Mouse (Mus musculus) limb, embryonic 10.5 days (tissue): ENCODE measurements around the gene Aspg. TPM values are rescaled to one million over a fixed set of nuclear protein-coding genes. Genes with fewer than 3 reads are reported as not detected.
A peak's percentile ranks its signal among the peaks of the same experiment; 100 is the strongest.

ENCODE experiments used
- DNase-seq: peaks from one replicate; pipeline ENCODE4 v3.0.0-alpha.2; 2017; ENCODE audit warnings: low spot score
- H3K27ac ChIP-seq: fragments of 300-500 bp; sonication (generic); 2 replicates; pipeline ENCODE4 v1.5.1; 2016; ENCODE audit warnings: mild to moderate bottlenecking
- H3K27me3 ChIP-seq: fragments of 300-500 bp; sonication (generic); 2 replicates; pipeline ENCODE4 v1.6.1; 2016; ENCODE audit warnings: low read depth, mild to moderate bottlenecking; ENCODE audit not compliant: poor library complexity, severe bottlenecking
- H3K36me3 ChIP-seq: fragments of 300-500 bp; sonication (generic); 2 replicates; pipeline ENCODE4 v1.6.1; 2016; ENCODE audit warnings: mild to moderate bottlenecking, moderate library complexity
- H3K4me1 ChIP-seq: fragments of 300-500 bp; sonication (generic); 2 replicates; pipeline ENCODE4 v1.6.1; 2016
- H3K4me3 ChIP-seq: fragments of 300-500 bp; sonication (generic); 2 replicates; pipeline ENCODE4 v1.5.1; 2016; ENCODE audit warnings: mild to moderate bottlenecking, moderate library complexity
- H3K9me3 ChIP-seq: fragments of 300-500 bp; sonication (generic); replicated peaks from 2 replicates; pipeline ENCODE4 v1.6.1; 2016; ENCODE audit warnings: mild to moderate bottlenecking
- WGBS: fragments of 180-500 bp; shearing (Covaris S2); methylation state at CpG from one replicate; pipeline ENCODE4 v1.1.7; 2016; 5-methylcytosine and 5-hydroxymethylcytosine counted together
- polyA plus RNA-seq: library from polyadenylated mRNA; unstranded; fragments of >200 nt; fragmentation: Nextera tagmentation; extraction: Ambion mirVana; gene quantifications from 2 replicates; pipeline ENCODE4 v1.2.1, GENCODE M21; 2016

The Aspg gene
- polyA plus RNA-seq, 1 experiment from 2014 or later: 2.2 TPM

DNA sequence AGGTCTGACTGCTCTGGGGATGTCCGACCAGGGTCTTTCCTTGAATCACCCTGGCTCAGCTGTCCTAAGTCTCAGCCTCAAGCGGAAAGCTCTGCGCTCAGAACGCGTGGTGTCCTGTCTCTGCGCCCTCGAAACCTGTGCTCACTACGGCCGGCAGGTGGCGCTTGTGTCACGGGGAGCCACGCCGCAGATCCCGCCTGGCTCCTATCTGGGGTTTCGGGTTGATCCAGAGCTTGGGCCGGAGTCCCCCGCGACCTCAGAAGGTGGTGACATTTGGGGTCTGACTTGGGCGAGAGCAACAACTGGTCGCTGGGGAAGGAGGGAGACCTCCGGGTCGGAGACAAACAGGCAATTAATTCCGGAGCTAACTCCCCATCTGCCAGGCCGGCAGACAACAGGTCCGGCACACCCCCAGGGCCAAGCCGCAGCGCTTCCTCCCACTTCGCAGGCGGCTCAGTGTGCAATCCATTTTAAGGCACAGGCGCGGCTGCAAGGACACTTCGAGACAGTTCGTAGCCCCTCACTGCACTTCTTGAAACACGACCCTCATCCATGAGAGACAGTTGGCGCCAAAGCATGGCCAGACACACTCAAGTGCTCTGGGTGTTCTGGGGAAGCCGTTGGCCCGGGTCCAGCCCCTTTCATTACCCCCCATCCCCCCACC is 38.9 kb downstream of the Aspg start:
- peaks cover 70% of the 10 kb centered on the region for H3K4me1 ChIP-seq
- H3K27me3 ChIP-seq: peaks cover 74% of the 10 kb centered on the region
- H3K9me3 ChIP-seq: no peaks in the 10 kb centered on the region
- peak overlapping the region; percentile 90 for H3K27ac ChIP-seq
- peak overlapping the region; percentile 64 for H3K4me3 ChIP-seq
- WGBS: under 1% methylated on average over 37 of the region's 37 CpGs
- DNase-seq: peak; percentile 96
- 0 out of 2 replicates have a peak, but pooled peaks cover 3% of the 10 kb centered on the region for H3K36me3 ChIP-seq

DNA sequence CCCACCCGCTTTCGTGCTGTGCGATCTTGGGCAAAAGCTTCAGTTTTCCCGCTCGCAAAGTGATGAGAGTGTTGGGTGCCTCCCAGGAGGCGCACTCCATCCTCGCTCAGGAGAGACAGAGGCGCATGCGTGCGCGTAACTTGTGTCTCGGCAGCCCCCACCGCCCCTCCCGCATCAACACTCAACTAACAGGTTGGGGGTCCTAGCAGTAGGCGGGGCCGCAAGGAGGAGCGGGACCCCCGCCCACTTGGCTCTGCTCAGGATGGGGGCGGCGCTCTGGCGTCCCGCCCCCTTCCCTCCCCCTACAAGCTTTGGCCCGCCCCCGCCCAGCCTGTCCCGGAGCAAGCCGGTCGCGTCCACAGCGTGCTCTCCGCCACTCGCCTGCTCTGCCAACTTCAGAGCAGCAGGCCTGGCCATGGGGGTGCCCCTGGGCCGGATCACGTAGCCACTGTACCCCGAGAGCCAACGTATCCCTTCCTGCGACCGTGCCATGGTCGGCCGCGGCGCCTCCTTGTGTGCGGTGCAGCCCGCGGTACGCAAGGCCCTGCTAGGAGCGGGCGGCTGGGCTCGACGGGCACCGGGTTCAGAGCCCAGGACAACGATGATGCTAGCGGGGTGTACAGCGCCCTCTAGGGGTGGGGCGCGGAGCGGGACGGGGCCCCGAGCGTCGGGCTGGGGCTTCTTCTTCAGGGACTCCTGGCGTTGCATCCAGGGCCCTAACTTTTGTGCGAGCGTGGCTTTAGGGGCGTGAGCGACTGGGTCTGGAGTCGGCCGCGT is 39.6 kb downstream of the Aspg start, which contains the start of gene Kif26a:
Gene Kif26a (plus strand): TSS at position 334 of the 777 bp plus-strand sequence.
- H3K27me3 ChIP-seq: peaks cover 67% of the 10 kb centered on the region
- under 1% methylated on average over 68 of the region's 68 CpGs for WGBS
- peak; percentile 87 for DNase-seq
- 0 out of 2 replicates have a peak, but pooled peaks cover 3% of the 10 kb centered on the region for H3K36me3 ChIP-seq
- H3K9me3 ChIP-seq: no peaks in the 10 kb centered on the region
- H3K27ac ChIP-seq: peak within 1 kb of the TSS; percentile 90
- peaks cover 77% of the 10 kb centered on the region for H3K4me1 ChIP-seq
- peak within 1 kb of the TSS; percentile 64 for H3K4me3 ChIP-seq

DNA sequence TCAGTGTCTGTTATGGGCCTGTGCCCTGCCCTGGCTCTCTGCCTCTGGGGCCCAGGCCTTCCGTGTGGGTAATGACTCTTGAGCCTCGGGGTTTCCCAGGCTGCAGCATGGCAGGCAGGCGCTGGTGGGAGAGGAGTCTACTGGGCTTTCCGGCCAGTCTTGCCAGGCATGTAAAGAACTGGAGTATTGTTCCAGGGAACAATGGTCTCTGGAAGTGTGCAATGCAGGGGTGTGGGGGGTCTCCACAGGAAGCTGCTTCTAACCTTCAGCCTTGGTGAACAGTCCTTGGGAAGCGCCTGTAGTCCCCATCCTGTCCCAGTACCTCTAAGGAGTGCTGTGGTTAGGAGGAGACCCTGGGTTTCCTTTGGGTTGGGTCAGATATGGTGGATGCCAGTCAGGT is 40.9 kb downstream of the Aspg start:
- Histone ChIP-seq H3K27ac (peak overlapping the region; percentile 90), H3K4me1 (peaks cover 90% of the 10 kb centered on the region)

DNA sequence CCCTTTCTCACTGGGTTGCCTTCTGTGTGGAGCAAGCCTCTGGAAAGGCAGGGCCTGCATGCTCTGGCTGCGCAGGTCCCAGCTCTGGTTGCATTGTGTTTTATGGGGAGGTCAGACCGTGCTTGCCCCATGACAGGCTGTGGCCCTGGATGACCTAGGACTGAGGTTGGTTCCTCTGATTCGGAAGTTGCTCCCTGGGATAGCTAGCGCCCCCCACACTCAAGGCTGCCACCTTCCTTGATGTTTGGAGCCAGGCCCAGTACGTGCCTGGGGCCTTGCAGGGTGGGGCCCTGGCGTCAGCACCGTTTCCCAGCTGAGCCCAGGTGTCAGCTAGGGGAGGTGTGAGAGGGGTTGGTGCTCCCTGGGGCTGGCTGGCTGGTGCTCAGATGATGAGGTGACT is 43.5 kb downstream of the Aspg start:
- no peaks in the 10 kb centered on the region for H3K9me3 ChIP-seq
- DNase-seq: no peak
- no peak overlapping the region for H3K4me3 ChIP-seq
- 38% methylated on average over 7 of the region's 7 CpGs for WGBS
- peak overlapping the region; percentile 86 for H3K27ac ChIP-seq
- peaks cover 100% of the 10 kb centered on the region for H3K4me1 ChIP-seq
- H3K27me3 ChIP-seq: peaks cover 28% of the 10 kb centered on the region
- 0 out of 2 replicates have a peak, but pooled peaks cover 11% of the 10 kb centered on the region for H3K36me3 ChIP-seq

More for the DNA sequence above, 40.9 kb downstream of the Aspg start:
- no peak for DNase-seq
- H3K27me3 ChIP-seq: peaks cover 54% of the 10 kb centered on the region
- WGBS: 36% methylated on average over 5 of the region's 5 CpGs
- no peaks in the 10 kb centered on the region for H3K9me3 ChIP-seq
- H3K36me3 ChIP-seq: 0 out of 2 replicates have a peak, but pooled peaks cover 3% of the 10 kb centered on the region
- H3K4me3 ChIP-seq: peak overlapping the region; percentile 64

- H3K27me3 ChIP-seq: peaks cover 25% of the 10 kb centered on the region; the same call in 1 of the 2 replicates
- peak; percentile 65 for DNase-seq
- H3K4me1 ChIP-seq: peaks cover 100% of the 10 kb centered on the region
- peak overlapping the region; percentile 86 for H3K27ac ChIP-seq
- H3K4me3 ChIP-seq: peak overlapping the region; percentile 18; the same call in 1 of the 2 replicates
- peaks cover 11% of the 10 kb centered on the region; the same call in 1 of the 2 replicates for H3K36me3 ChIP-seq
- 25% methylated on average over 12 of the region's 12 CpGs for WGBS
- H3K9me3 ChIP-seq: no peaks in the 10 kb centered on the region
Observed at GRCm38 (mm10) chr12:112151244-112151979, 44.9 kb downstream of the Aspg start.

DNA sequence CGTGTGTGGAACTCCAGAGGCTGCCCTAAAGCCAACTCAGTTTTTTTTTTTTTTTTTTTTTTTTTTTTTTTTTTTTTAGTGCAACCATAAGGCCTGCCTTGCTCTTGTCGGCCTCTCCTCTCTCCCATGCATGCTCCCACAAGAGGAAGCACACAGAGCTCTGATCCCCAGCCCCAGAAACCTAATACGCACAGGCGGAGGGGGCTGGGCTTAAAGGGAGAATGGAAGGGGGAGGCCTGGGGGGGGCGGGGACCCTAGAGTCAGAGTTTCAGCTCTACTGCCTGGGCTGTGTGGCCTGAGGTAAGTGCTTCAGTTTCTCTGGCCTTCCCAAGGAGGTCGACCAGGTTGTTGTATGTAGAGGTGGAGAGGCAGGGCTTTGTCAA is 45.5 kb downstream of the Aspg start:
- peaks cover 17% of the 10 kb centered on the region for H3K36me3 ChIP-seq
- peak overlapping the region; percentile 86 for H3K27ac ChIP-seq
- no peaks in the 10 kb centered on the region for H3K9me3 ChIP-seq
- peak; percentile 61 for DNase-seq
- H3K4me3 ChIP-seq: no peak overlapping the region
- peaks cover 100% of the 10 kb centered on the region for H3K4me1 ChIP-seq
- H3K27me3 ChIP-seq: peaks cover 23% of the 10 kb centered on the region; the same call in 1 of the 2 replicates
- 27% methylated on average over 6 of the region's 6 CpGs for WGBS

- Histone ChIP-seq H3K36me3 (peaks cover 33% of the 10 kb centered on the region), H3K4me1 (peaks cover 90% of the 10 kb centered on the region), H3K27ac (peak overlapping the region; percentile 86), H3K4me3 (no peak overlapping the region), H3K9me3 (no peaks in the 10 kb centered on the region), H3K27me3 (peaks cover 7% of the 10 kb centered on the region; the same call in 1 of the 2 replicates)
- DNase-seq: no peak
- WGBS: 84% methylated on average over 12 of the region's 12 CpGs
Observed at GRCm38 (mm10) chr12:112153597-112153996, 47.1 kb downstream of the Aspg start.

DNA sequence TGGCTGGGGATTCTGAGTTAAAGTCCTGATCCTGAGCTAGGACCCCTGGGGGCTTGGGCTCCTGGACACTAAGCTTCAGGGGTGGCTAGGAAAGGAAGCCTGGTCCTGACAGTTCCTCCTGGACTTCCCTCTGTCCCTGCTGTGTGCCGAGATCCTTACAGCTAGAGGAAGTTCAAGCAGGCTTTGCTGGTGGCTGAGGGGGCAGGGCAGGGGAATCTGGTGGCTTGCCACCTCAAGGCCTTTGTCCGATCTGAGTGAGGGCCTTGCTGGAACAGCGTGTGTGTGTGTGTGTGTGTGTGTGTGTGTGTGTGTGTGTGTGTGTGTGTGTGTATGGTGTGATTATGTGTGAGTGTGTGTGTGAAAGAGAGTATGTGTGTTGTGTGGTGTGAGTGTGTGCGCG is 48.0 kb downstream of the Aspg start:
- Histone ChIP-seq H3K4me1 (peaks cover 85% of the 10 kb centered on the region), H3K4me3 (no peak overlapping the region), H3K27me3 (no peaks in the 10 kb centered on the region), H3K9me3 (no peaks in the 10 kb centered on the region), H3K27ac (peak overlapping the region; percentile 86), H3K36me3 (peaks cover 42% of the 10 kb centered on the region)
- WGBS: 66% methylated on average over 5 of the region's 5 CpGs
- DNase-seq: no peak

GRCm38 (mm10) chr12:112155218-112156051 is 49.0 kb downstream of the Aspg start:
- Histone ChIP-seq H3K4me3 (no peak overlapping the region), H3K9me3 (no peaks in the 10 kb centered on the region), H3K27me3 (no peaks in the 10 kb centered on the region), H3K36me3 (peaks cover 49% of the 10 kb centered on the region), H3K27ac (peak overlapping the region; percentile 86), H3K4me1 (peaks cover 76% of the 10 kb centered on the region)
- WGBS: 54% methylated on average over 16 of the region's 16 CpGs
- DNase-seq: no peak

DNA sequence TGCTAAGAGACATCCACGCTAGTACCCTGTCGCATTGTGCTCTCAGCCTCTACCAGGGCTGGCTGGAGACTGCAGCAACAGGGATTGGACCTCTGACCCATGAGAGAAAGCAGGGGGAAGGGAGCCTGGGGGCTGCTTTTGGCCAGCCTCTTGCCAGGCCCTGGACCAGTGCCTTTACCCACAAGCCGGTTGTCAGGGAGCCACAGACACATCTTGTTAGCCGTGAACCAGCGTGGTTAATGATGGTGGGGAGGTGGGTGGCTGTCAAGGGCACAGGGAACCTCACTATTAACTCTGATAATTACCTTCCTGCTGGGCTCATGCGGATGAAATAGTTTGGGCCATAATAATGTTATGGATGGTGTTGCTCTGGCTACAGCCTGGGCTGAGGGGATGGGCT is 50.3 kb downstream of the Aspg start:
- H3K36me3 ChIP-seq: peaks cover 62% of the 10 kb centered on the region
- no peak overlapping the region for H3K4me3 ChIP-seq
- no peaks in the 10 kb centered on the region for H3K9me3 ChIP-seq
- peaks cover 71% of the 10 kb centered on the region for H3K4me1 ChIP-seq
- H3K27ac ChIP-seq: peak overlapping the region; percentile 86
- 73% methylated on average over 6 of the region's 6 CpGs for WGBS
- H3K27me3 ChIP-seq: no peaks in the 10 kb centered on the region
- no peak for DNase-seq

DNA sequence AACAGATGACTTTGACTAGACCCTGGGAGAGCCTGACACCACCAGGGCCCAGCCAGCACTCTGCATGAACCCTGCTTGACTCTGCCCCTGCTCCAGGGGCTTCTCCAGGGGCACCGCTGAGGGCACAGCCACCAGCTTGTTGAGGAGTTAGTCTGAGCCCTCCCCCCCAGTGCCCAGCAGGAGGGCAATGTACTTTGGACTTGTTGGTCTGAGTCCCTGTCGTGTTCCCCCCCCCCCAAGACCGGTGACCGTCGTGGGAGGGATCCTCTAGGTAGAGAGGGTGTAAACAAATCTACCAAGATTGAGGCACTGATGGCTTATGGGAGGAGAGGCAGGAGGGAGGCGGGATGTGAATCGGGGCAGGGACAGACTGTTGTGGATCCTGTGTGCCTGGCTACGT is 51.8 kb downstream of the Aspg start:
- peaks cover 59% of the 10 kb centered on the region for H3K36me3 ChIP-seq
- no peak for DNase-seq
- H3K27ac ChIP-seq: no peak overlapping the region
- no peaks in the 10 kb centered on the region for H3K9me3 ChIP-seq
- no peak overlapping the region for H3K4me3 ChIP-seq
- no peaks in the 10 kb centered on the region for H3K27me3 ChIP-seq
- H3K4me1 ChIP-seq: peaks cover 69% of the 10 kb centered on the region
- WGBS: 64% methylated on average over 8 of the region's 8 CpGs

- Histone ChIP-seq H3K36me3 (peaks cover 63% of the 10 kb centered on the region), H3K27ac (no peak overlapping the region), H3K4me3 (no peak overlapping the region), H3K4me1 (peaks cover 69% of the 10 kb centered on the region), H3K27me3 (no peaks in the 10 kb centered on the region), H3K9me3 (no peaks in the 10 kb centered on the region)
- no peak for DNase-seq
Observed at GRCm38 (mm10) chr12:112158784-112159183, 52.3 kb downstream of the Aspg start.
